Mouse (Mus musculus) right cerebral cortex, adult 2 months (tissue): Measurements from ENCODE around the gene Lsp1.

Experiments
- DNase-seq, 2 experiments: peaks; one replicate each; pipeline ENCODE4 v3.0.0; 2021 to 2022; ENCODE audit warnings: low spot score in 2 of 2

Lsp1 gene

DNA sequence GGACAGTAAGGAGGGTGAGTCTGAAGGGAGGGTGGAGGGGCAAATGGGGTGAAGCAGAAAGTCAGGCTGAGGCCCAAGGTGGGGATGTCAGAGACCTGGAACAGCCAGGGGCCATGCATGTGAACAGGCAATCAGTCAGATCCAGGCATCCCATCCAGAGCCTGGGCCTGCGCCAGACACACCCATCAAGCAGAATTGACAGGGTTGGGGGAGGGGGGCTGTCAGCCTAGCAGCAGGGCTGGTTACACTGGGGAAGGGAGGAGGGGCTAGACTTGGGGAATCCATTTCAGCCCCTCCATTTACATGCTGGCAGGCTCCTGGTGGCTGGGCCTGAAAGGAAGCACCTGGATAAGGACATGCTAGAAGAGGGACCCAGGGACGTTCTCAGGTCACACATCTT lies 45.3 kb downstream of the Lsp1 start:
- DNase-seq = no peak

DNA sequence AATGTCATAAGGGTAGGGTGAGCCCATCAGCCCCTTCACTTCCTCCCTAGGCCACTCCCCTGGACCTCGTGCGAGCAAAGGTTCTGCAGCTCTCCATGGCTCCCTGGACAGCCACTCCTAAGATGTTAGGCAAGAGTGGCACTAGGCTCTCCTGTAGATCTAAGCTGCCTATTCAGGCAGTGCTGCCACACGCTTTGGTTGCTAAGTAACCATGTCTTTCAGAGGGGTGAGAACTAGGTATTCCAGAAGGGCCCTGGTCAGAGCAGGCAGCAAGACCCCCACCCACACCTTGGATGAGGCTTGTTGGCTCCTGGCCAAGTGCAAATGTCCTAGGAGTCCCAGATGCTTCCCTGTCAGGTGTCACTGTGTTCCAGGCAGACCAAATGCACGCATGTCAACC lies 45.9 kb downstream of the Lsp1 start:
- DNase-seq = no peak

DNA sequence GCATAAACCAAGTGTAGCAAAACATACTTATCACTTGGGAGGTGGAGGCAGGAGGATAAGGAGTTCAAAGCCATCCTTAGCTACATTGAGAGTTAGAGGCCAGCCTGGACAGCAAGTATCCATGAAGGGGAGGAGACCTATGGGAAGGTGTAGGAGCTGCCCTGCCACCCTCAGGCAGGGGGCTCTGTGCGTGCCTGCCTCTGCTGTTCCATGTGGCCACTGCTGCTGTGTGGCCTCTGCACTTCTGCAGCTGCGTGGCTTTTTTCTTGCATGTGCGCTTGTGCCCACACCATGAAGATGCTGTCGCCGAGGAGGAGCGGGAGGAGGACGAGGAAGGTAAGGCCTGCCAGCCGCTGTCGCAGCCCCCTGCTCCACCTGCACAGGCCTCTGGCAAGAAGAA lies 46.8 kb downstream of the Lsp1 start:
- no peak for DNase-seq

DNA sequence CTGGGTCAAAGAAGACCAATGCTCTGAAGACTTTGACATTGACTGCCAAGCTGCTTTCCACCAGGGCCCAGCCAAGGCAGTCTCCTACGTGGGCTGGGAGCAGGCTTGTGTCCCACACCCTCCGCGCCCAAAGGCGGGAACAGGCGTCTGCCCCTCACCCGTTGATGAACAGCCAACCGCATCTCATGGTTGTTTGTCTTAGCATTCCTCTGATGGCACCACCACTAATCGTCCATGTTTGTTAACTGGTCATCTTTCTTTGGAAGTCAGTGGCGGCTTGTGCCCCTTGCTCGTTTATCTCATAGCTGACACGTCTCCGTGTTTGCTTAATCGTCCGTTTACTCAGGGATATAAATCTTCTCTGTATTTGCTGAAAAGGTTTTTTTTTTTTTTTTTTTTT lies 48.9 kb downstream of the Lsp1 start:
- DNase-seq = no peak

DNA sequence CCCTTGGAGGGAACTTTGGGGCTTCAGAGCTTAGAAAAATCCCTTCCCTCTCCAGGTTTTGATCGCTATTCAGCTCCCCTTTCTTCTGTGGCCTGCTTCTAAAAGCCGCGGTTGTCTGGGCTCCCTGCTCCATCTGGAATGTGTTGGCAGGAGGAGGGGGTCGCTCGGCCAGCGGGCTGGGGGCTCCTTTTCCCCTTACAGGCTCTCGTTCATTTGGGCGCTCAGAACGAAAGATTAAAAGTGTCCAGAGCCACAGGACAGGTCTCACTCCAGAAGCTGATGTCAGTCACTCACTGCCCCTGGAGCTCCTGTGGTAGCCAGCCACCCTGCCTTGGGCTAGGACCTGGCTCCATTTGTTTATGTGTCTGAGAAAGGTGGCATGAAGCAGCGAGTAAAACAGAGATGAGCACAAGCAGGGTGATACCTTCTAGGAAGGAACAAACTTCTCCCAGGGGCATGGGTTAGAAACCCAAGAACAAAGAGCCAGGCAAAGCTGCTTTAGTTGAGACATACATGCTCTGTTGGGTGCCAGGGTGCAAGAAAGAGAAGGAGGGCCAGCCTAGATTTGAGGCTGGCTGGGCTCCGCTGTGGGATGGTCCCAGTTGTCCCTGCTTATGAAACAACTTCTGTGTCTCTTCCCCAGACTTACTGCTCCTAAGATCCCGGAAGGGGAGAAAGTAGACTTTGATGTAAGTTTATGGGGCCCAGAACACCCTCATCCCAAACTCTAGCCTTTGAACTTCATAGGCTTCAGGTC lies 49.6 kb downstream of the Lsp1 start:
- DNase-seq = no peak

DNA sequence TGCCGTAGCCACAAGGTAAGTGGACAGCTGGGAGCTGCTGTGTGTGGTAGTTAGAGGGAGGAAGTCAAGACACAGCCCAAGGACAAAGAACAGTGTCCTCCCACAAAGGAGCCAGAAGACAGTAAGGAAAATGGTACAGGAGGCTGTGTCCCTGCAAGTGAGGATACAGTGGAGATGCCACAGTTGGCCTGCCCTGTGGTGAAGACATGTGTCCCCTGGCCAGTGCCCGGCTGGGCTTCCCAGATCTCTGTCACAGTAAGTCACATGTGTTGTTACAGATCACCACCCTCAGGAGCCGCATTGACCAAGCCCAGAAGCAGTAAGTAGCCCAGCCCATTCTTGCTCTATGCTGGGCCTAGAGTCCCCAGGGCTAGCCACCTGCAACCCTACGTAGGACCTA lies 53.4 kb downstream of the Lsp1 start:
- no peak for DNase-seq

DNA sequence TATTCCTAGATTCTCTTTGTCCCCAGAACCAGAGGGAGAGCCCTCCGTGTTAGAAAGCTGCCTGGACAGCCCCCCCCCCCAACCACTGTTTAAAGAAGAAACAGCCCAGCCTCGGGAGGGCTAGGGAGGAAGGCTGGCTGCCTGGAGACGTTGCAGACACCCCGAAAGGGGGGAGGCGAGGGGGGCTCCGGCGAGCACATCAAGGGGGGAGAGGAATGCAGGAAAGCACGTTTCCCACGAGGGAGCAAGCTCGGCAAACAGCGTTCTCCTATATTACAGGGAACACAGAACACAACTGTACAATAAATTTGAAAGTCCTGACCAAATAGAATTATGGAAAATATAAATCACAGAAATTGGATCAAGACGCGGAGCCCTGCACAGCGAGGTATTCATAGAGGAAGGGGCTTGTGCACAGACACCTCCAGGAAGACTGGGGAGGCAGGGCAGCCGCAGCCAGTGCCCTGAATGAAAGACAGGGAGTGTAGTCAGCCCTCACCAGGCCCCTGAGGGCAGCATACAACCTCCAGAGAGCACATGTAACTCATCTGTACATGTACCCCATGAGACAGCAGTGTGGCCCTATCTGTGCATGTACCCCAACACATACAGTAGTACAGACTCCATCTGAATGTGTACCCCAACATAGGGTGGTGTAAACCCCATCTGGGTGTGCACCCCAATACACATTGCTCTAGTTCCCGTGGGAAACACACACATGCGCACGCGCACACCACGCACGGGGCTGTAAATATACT lies 55.8 kb downstream of the Lsp1 start:
- no peak for DNase-seq

DNA sequence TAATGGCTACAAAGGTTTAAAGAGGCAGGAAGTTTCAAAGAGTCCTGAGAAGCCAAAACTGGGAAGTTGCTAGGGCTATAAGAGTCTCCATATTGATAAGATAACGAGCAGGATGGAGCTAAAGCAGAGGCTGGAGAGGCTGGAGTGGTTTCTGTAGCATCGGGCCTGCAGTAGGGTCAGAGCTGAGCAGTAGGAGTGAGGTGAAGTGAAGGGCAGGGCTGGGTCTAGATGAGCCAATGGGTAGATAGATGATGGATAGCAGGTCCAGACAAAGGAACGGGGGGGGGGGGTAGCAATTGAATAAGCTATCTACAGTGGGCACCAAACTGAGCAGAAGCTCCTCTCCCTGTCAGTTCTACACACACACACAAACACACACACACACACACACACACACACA lies 56.9 kb downstream of the Lsp1 start:
- no peak for DNase-seq

DNA sequence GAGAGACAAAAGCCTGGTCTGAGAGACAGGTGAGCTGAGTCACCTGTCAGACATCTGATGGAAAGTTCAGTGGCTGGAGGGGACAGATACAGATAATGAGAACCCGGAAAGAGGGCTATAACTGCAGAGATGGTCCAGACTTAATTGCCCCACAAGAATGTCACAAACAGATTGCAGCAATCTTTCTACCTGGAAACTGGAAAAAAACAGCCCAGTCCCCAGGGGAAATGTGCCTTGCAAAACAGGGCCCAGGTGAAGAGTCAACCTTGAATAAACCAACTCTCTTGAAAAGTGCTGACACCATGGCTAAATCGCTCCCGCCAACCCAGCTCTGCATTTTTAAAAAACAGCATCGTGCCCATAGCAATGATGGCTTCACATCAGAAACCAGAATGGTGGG lies 59.7 kb downstream of the Lsp1 start:
- DNase-seq = no peak

DNA sequence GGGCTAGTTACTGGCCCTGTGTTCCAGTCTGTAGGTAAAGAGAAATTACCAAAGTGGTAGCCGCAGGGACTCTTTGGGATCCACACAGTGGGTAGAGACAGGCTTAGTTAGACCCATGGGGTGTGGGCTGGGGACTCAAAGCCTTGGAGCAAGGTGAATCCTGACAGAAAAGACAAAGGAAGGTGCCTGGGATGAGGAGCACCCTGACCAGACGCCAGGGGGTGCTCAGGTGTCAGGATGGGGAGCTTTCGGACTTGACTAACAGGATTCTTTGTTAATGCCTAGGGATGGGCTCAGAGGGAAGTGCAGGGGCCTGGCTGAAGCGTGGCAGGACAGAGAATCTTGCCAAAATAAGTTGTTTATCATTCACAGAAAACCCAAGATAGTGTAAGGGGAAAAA lies 61.7 kb downstream of the Lsp1 start:
- DNase-seq = peak in 1 of 2 experiments; percentile 20

DNA sequence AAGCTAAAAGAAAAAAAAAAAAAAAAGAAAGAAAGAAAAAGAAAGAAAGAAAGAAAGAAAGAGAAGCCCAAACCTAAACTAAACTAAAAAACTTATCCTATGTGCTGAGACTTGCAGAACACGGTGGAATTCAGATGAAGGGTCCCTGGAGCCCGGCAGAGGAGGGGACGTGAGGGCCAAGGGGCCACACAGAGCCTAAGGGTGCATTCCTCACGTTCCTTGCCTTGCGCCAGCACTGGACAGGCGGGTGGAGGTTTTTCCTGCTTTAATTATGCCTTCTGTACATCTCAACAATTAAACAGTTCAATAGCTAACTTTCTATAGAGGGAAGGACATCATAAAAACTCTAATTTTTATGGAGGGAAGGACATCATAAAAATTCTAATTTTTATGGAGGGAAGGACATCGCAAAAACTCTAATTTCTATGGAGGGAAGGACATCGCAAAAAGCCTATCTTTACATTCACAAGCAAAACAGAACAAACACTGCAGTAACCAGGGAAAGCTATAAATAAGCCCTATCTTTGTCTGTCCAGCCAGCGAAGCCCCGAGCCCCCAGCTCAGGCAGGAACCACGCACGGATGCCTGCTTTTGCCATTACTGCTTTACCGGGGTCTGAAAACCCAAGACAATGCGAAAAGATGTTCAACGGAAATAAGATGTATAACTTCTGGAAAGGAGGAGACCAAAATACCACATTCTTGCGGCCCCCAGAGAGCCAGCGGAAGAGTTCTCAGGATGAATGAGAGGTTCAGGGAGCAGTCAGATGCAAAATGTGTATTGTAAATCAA lies 62.8 kb downstream of the Lsp1 start:
- DNase-seq = no peak

DNA sequence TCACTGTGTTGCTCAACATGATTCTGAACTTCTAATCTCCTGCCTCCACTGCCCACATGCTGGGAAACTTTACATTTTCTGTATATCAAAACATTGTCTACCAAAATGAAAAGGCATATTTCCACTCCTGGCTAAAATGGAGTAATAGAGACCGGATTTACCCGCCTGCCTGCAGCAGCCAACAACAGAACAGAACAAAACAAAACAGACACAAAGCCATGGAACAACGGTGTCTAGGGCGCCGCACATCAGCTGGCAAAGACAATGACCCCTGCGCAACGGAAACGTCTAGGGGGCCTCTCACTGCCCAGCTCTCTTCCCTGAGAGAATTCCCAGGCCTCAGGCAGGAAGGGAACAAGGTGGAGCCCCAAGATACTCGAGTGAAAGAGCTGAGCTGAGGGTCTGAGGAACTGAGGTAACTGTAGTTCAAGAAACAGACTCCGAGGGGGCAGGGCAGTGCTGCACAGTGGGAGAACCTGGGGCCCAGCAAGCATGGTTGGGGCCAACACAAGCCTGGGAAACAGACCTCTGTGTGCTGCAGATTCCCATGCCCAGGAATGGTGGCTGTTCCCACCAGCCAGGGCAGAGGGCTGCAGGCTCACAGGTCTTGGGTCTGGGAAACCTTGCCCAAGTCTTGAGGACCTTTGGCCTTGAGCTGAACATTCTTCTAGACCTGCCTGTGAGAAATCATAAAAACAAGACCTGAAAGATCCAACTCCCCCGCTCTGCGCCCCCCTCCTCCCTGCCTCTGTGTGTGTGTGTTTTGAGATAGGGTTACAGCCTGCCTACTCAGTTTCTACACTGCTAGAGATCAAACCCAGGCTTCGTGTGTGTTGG lies 65.0 kb downstream of the Lsp1 start:
- DNase-seq = no peak

DNA sequence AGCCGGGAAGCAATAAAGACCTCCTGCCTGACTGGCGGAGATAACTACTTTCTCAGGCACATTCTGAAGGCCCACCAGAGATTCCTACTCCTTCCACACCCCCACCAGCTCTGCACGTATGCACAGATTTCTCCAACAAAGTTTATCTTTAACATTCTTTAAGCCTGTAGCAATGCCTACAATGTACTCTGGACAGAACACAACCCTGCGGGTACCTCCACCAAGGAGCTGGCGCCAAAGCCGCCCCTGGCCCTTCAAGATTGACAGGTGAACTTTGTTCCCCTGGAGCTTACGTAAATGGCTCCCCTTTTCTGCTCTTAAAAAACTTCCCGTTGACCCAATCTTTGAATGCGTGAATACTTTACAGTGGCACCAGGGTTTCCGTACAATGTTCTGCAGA lies 68.7 kb downstream of the Lsp1 start:
- DNase-seq = no peak

DNA sequence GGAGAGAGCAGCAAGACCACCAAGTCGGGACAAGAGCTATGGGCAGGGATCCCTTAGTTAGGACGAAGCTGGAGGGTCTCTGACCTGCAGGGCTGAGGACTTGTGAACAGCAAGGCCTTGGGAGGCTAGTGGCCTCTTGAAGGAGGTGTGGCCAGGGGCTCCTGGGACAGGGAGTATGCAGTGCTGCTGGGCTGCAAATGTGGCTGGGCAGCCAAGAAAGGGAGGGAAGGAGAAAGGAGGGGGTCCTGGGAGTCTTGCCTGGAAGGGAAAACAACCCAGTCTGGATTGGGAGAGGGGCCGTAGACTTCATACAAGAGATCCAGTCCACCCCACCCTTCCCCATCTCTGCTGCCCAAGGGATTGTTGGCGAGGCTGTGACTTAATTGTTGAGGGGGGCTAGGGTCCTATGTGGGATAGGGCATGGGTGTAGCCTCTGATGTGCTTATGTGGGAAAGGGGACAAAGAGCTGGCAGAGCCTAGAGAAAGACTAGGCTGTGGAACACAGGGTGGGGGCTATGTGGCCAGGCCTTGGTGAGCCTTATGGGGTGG lies 71.4 kb downstream of the Lsp1 start:
- DNase-seq = no peak

DNA sequence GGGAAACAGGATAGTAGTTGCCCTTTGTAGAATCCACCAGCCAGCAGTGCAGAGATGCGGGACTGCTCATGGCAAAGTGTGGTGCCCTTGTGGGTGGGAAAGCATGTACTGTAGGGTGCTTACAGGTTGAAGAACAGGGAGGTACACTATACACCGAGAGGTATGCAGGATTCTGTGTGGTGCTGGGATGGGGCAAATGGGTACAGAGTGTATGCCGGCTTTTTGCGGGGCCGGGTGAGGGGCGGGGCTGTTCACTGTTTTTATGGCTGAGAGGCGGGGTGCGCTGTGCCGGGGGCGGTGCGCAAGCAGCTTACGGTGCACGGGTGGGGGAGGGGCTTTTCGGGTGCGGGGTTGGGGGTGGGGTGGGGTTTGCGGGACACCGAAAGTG lies 72.1 kb downstream of the Lsp1 start, which contains the start of gene Mrpl23:
Mrpl23 (plus strand) TSS at position 16 of the 388 bp plus-strand sequence.
- no peak for DNase-seq

DNA sequence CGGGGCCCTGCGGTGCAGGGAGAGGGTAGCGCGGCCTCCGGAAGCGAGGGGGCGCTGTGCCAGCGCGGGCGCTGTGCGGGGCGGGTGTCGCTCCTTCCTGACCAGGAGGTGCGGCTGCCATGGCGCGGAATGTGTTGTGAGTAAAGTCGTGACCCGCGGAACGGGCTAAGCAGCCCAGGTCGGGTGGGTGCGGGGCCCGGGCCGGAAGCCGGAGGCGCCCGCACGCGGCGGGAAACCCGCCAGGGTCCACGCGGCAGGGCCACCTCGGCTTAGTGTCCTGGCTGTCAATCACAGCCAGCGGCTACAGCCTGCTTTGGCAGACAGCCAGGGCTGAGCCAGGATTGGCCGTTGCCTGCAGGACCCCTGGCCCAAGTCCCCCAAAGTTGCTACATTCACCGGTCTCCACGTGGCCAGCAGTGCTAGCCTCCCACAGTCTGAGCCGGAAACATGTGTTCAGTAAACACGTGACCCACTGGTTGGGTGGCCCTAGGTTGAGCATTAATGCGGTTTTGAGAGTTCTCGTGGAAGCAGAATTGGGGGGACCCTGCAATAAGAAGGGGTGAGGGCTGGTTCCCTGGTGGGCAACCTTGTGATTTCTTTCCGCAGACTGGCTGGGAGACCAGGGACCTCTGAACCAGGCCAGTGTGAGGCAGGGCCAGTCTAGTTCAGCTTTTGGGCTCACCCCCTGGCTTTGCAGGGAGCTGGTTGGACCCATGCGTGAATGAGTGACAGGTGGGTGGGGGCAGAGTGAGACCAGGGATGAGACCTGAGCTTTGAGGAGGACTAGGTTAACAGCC lies 72.6 kb downstream of the Lsp1 start:
- peak; percentile 82 to 83 for DNase-seq

DNA sequence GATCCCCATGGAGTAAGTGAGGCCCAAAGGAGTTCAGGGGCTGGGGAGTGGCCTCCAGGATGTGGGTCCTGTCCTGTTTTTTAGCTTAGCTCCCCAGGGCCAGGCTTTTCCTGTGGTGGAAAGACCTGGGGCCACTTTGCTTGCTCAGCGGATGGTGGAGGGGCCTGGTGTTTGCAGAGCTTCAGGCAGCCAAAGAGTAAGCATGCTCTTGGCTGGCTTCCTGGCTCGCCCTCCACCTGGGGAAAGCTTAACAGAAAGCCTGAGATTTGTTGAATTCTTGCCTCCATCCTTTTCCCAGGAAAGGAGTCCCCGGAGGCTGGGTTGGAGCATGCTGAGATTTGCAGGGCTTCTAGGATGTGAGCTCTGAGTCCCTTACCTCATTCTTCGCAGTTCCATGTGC lies 74.5 kb downstream of the Lsp1 start:
- DNase-seq = no peak

DNA sequence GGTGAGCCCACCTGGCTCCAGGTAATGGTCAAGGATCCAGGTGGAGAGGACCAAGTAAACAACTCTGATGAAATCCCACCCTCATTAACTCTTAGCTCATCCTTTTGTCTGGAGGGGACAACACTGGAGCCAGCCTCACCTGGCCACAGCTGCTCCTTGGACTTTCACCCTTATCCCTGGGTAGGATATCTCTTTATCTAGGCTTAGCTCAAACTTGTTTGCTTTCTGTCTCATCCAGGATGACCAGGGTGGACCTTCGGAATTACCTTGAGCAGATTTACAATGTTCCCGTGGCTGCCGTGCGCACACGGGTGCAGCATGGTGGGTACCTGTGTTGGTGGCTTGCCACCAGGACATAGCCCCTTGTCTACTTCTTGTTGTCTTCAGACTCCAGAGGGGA lies 75.2 kb downstream of the Lsp1 start:
- no peak for DNase-seq

DNA sequence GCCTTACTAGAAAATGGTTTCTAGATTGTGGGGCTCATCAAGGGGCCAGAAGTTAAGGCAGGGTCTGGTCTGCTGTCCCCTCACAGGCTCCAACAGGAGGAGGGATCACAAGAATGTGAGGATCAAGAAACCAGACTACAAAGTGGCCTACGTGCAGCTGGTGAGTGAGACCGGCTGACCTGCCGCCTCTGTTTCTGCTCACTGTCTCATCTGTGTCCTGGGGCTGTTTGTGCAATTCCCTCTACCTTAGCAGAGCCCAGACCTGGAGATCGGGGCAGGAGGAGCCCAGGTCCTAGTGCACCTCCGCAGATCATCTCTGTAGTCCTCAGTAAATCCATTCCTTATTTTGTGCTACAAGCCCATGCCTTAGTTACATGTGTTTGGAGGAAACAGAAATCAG lies 76.6 kb downstream of the Lsp1 start:
- DNase-seq = no peak

DNA sequence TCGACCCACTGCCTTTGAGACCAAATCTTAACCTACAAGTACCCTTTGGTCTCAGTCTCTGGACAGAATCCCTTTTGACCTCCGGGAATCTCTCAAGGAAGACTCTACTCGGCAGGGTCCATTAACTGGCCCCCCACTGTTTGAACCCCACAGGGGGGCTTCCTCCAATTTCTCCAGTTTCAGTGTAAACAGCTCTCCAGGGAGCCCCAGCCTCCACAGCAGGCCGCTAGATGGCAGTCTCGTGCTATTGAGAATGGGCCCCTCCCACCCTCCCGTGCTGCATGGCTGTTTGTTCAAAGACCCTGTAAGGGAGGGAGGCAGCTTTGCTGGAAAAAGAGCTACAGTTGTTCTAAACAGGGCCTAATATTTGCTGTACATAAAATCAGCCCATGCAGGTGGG lies 77.3 kb downstream of the Lsp1 start:
- peak; percentile 49 to 66 for DNase-seq

DNA sequence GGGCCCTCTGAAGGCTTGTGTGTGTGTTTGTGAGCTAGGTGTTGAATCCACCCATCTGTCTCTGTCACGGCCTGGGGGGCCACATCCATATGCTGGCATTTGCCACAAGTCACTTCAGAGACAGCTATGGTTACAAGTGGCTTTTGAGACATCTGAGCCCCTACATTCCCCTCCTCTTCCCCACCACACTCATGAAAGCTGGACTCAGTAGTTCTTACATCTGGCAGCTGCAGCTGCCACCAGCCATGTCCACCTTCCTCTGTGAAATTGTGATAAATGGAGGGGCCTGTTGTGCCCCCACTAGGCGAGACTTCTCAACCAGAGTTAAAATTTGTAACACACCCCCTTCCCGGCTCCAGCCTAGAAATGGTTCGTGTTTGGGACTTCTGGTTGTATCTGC lies 77.7 kb downstream of the Lsp1 start:
- DNase-seq = no peak
